Mouse (Mus musculus) brown adipose tissue, adult 24 weeks (tissue): Measurements from ENCODE around the gene Gm9376. TPM values are rescaled to one million over a fixed set of nuclear protein-coding genes. Genes with fewer than 3 reads are reported as not detected.

Experiments
- H3K27ac ChIP-seq: fragments of 200-500 bp; replicated peaks from 2 replicates; pipeline ENCODE4 v1.5.1; 2012; ENCODE audit warnings: low read depth, mild to moderate bottlenecking, low read length
- H3K4me1 ChIP-seq: fragments of 200-500 bp; 2 replicates; pipeline ENCODE4 v1.6.1; 2012; ENCODE audit warnings: low read length, mixed read lengths; ENCODE audit not compliant: control insufficient read depth, insufficient read depth, insufficient read length
- H3K4me3 ChIP-seq: fragments of 200-500 bp; 2 replicates; pipeline ENCODE4 v1.5.1; 2012; ENCODE audit warnings: low read depth, mild to moderate bottlenecking, low read length, moderate library complexity; ENCODE audit not compliant: insufficient read depth
- polyA plus RNA-seq: library from polyadenylated mRNA; stranded (reverse); fragments of >200 nt; gene quantifications from 2 replicates; pipeline ENCODE4 v1.2.4, GENCODE M21; 2012; ENCODE audit not compliant: missing spikeins, insufficient read depth, insufficient read length

Gm9376 gene
- polyA plus RNA-seq: not detected in 2 replicates

- no peak within 1 kb of the TSS for H3K4me3 ChIP-seq
- H3K27ac ChIP-seq: no peak within 1 kb of the TSS
- H3K4me1 ChIP-seq: no peaks in the 10 kb centered on the region
These were observed at the start of gene Gm9376 for GRCm38 (mm10) chr14:118266660-118267059. Gene Gm9376, plus strand, starts transcription at chr14:118266960.

- Histone ChIP-seq H3K4me3 (no peak overlapping the region), H3K4me1 (no peaks in the 10 kb centered on the region), H3K27ac (no peak overlapping the region)
These were observed 45.9 kb upstream of the Gm9376 start for GRCm38 (mm10) chr14:118220885-118221284.

- H3K4me3 ChIP-seq: no peak overlapping the region
- no peak overlapping the region for H3K27ac ChIP-seq
- H3K4me1 ChIP-seq: no peaks in the 10 kb centered on the region
These were observed 41.6 kb upstream of the Gm9376 start for GRCm38 (mm10) chr14:118225061-118225743.

- Histone ChIP-seq H3K4me3 (no peak overlapping the region), H3K27ac (no peak overlapping the region), H3K4me1 (no peaks in the 10 kb centered on the region)
These were observed 40.8 kb upstream of the Gm9376 start for GRCm38 (mm10) chr14:118225911-118226310.

GRCm38 (mm10) chr14:118226471-118227155 is 40.1 kb upstream of the Gm9376 start:
- H3K27ac ChIP-seq: no peak overlapping the region
- no peaks in the 10 kb centered on the region for H3K4me1 ChIP-seq
- H3K4me3 ChIP-seq: no peak overlapping the region

- no peak overlapping the region for H3K27ac ChIP-seq
- no peak overlapping the region for H3K4me3 ChIP-seq
- peaks cover 2% of the 10 kb centered on the region; the same call in 1 of the 2 replicates for H3K4me1 ChIP-seq
These were observed 34.3 kb upstream of the Gm9376 start for GRCm38 (mm10) chr14:118232381-118232970.

- Histone ChIP-seq H3K4me1 (peaks cover 2% of the 10 kb centered on the region; the same call in 1 of the 2 replicates), H3K27ac (no peak overlapping the region), H3K4me3 (peak overlapping the region; percentile 19; the same call in 1 of the 2 replicates)
These were observed 32.8 kb upstream of the Gm9376 start for GRCm38 (mm10) chr14:118233786-118234540.

- Histone ChIP-seq H3K4me3 (peak overlapping the region; percentile 55), H3K4me1 (peaks cover 2% of the 10 kb centered on the region; the same call in 1 of the 2 replicates), H3K27ac (no peak overlapping the region)
These were observed 32.1 kb upstream of the Gm9376 start for GRCm38 (mm10) chr14:118234541-118235210.

GRCm38 (mm10) chr14:118235361-118235972 is 31.3 kb upstream of the Gm9376 start:
- H3K27ac ChIP-seq: no peak overlapping the region
- H3K4me1 ChIP-seq: peaks cover 2% of the 10 kb centered on the region; the same call in 1 of the 2 replicates
- H3K4me3 ChIP-seq: peak overlapping the region; percentile 55

GRCm38 (mm10) chr14:118235973-118236885 is 30.5 kb upstream of the Gm9376 start:
- Histone ChIP-seq H3K27ac (no peak overlapping the region), H3K4me1 (peaks cover 2% of the 10 kb centered on the region; the same call in 1 of the 2 replicates), H3K4me3 (peak overlapping the region; percentile 55)

GRCm38 (mm10) chr14:118236886-118237289 is 29.9 kb upstream of the Gm9376 start, which contains the start of gene Sox21:
Gene Sox21, minus strand, starts transcription at chr14:118237030.
- Histone ChIP-seq H3K4me3 (peak within 1 kb of the TSS; percentile 55), H3K4me1 (peaks cover 2% of the 10 kb centered on the region; the same call in 1 of the 2 replicates), H3K27ac (no peak within 1 kb of the TSS)

- Histone ChIP-seq H3K27ac (no peak overlapping the region), H3K4me3 (no peak overlapping the region), H3K4me1 (peaks cover 2% of the 10 kb centered on the region; the same call in 1 of the 2 replicates)
These were observed 29.0 kb upstream of the Gm9376 start for GRCm38 (mm10) chr14:118237786-118238185.

GRCm38 (mm10) chr14:118239351-118239750 is 27.4 kb upstream of the Gm9376 start:
- Histone ChIP-seq H3K4me3 (no peak overlapping the region), H3K4me1 (peaks cover 2% of the 10 kb centered on the region; the same call in 1 of the 2 replicates), H3K27ac (no peak overlapping the region)
